8 mouse cellular contexts compared by ENCODE assay signal in the genomic region with DNA sequence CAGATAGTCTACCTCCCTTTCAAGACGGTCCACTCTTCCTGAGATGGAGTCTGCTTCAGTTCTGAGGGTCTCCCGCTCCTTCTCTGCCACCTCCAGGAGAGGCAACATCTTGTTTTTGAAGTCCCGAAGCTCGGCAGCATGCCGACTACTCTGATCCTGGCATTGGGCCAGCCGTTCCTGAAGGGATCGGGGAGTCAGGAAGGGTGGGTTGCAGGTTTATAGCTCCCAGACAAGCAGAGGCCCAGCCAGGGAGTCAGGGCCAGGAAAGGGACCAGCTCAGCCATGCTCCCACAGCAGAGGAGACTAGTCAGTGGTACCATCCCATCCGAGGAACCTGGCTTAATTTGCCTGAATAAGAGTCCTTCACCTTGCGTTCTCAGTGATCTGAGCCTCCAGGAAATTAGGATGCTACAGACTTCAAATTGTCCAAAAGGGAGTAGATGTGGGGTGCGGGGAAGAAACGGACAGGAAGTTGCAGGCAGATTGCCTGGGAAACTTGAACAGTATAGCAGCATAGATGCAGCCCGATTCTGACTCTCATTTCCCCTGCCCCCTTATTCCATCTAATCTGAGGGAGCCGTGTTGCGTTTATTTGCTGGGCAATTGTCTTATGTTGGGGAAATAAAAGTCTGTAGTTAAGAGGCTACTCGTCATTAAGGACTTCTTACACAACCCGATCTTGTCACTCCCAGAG. TPM values are rescaled to one million over a fixed set of nuclear protein-coding genes. Genes with fewer than 3 reads are reported as not detected.
DNase-seq lines count a peak whose midpoint lies in the region; ATAC-seq lines count a peak whose summit lies in the region.

No protein-coding gene starts in this region.

- peak overlapping the region; percentile 50 for H3K4me3 ChIP-seq in embryonic facial prominence, embryonic 10.5 days
- peak overlapping the region; percentile 24 for H3K4me3 ChIP-seq in heart, embryonic 11.5 days (ENCODE audit: low read depth, low read length)
- peak overlapping the region; percentile 48 for H3K4me3 ChIP-seq in kidney, embryonic 16.5 days (ENCODE audit: low read length)

- peak overlapping the region; percentile 68 for H3K4me2 ChIP-seq in heart, embryonic 11.5 days
- H3K4me2 ChIP-seq in kidney, embryonic 16.5 days (replicated peaks; ENCODE audit: low read depth, low read length), result peak overlapping the region; percentile 55

- H3K27ac ChIP-seq in embryonic facial prominence, embryonic 10.5 days (replicated peaks), result peak overlapping the region; percentile 88
- peak overlapping the region; percentile 97 for H3K27ac ChIP-seq in heart, embryonic 11.5 days (ENCODE audit: low read depth, low read length)
- H3K27ac ChIP-seq in kidney, embryonic 16.5 days (ENCODE audit: low read length), result peak overlapping the region; percentile 85

- 63% methylated on average over 16 of the region's 16 CpGs for WGBS in embryonic facial prominence, embryonic 10.5 days
- 38% methylated on average over 16 of the region's 16 CpGs for WGBS in heart, embryonic 11.5 days (ENCODE audit: insufficient replicate concordance)
- 18% methylated on average over 16 of the region's 16 CpGs for WGBS in kidney, embryonic 16.5 days

- no peaks in the 10 kb centered on the region for H3K9me3 ChIP-seq in embryonic facial prominence, embryonic 10.5 days
- no peaks in the 10 kb centered on the region for H3K9me3 ChIP-seq in heart, embryonic 11.5 days (replicated peaks; ENCODE audit: control insufficient read depth, low read length)
- H3K9me3 ChIP-seq in kidney, embryonic 16.5 days (ENCODE audit: low read length), result no peaks in the 10 kb centered on the region

- peaks cover 17% of the 10 kb centered on the region for H3K36me3 ChIP-seq in embryonic facial prominence, embryonic 10.5 days (replicated peaks)
- H3K36me3 ChIP-seq in heart, embryonic 11.5 days (ENCODE audit: control insufficient read depth, insufficient read depth, low read length), result peaks cover under 1% of the 10 kb centered on the region; the same call in 1 of the 2 replicates
- H3K36me3 ChIP-seq in kidney, embryonic 16.5 days (ENCODE audit: insufficient read depth, low read length), result peaks cover 3% of the 10 kb centered on the region; the same call in 1 of the 2 replicates

- no peaks in the 10 kb centered on the region for H3K27me3 ChIP-seq in embryonic facial prominence, embryonic 10.5 days (replicated peaks; ENCODE audit: low read depth, poor library complexity, severe bottlenecking)
- no peaks in the 10 kb centered on the region for H3K27me3 ChIP-seq in heart, embryonic 11.5 days (ENCODE audit: control insufficient read depth, insufficient read depth, low read length)
- no peaks in the 10 kb centered on the region for H3K27me3 ChIP-seq in kidney, embryonic 16.5 days (ENCODE audit: insufficient read depth, low read length)

- 0 out of 2 replicates have a peak, but pooled peaks have one; percentile 25 for ATAC-seq in heart, embryonic 11.5 days (replicated peaks; ENCODE audit: insufficient number of reproducible peaks, low FRiP score, low TSS enrichment)
- no peak for ATAC-seq in kidney, embryonic 16.5 days (ENCODE audit: low FRiP score, low TSS enrichment)
- no peak for ATAC-seq in megakaryocyte progenitor cell, adult 5-6 weeks (replicated peaks; ENCODE audit: poor library complexity)

- H3K4me1 ChIP-seq in embryonic facial prominence, embryonic 10.5 days, result peaks cover 77% of the 10 kb centered on the region
- H3K4me1 ChIP-seq in heart, embryonic 11.5 days (ENCODE audit: control insufficient read depth, insufficient read depth, low read length), result peaks cover 41% of the 10 kb centered on the region
- H3K4me1 ChIP-seq in kidney, embryonic 16.5 days (ENCODE audit: insufficient read depth, low read length), result peaks cover 46% of the 10 kb centered on the region

- DNase-seq in right cerebral cortex, postnatal 14 days, result peak; percentile 51
- DNase-seq in right cerebral cortex, postnatal 36 days (ENCODE audit: low spot score in 2 of 2), result no peak
- peak; percentile 37 for DNase-seq in embryonic facial prominence, embryonic 10.5 days (ENCODE audit: low spot score)
- DNase-seq in lung, postnatal 4 days, result peak; percentile 70 to 74
- no peak for DNase-seq in left cerebral cortex, adult 9 months (ENCODE audit: low spot score in 2 of 2)

- H3K9ac ChIP-seq in heart, embryonic 11.5 days (ENCODE audit: low read depth, low read length), result peak overlapping the region; percentile 12
- H3K9ac ChIP-seq in kidney, embryonic 16.5 days (replicated peaks; ENCODE audit: low read length), result peak overlapping the region; percentile 66

RNA-seq across cellular contexts. Expression of a gene that starts 0.6 kb away (rescaled TPM):
- polyA plus RNA-seq in embryonic facial prominence, embryonic 10.5 days (2016; fragmentation: Nextera tagmentation; extraction: Ambion mirVana), result 12.5 and 12.9 TPM in 2 replicates
- polyA plus RNA-seq in heart, embryonic 11.5 days (2014; fragmentation: Nextera tagmentation; extraction: Ambion mirVana), result 21.8 and 22.4 TPM in 2 replicates
- polyA plus RNA-seq in kidney, embryonic 16.5 days (2015; fragmentation: Nextera tagmentation; extraction: Ambion mirVana), result 62.0 and 63.8 TPM in 2 replicates
- 0.37 and 0.49 TPM in 2 replicates for total RNA-seq in megakaryocyte progenitor cell, adult 5-6 weeks (2015)
- total RNA-seq in megakaryocyte progenitor cell, adult 5-6 weeks (2017), result 0.25 and 0.57 TPM in 2 replicates

RNA-seq across cellular contexts. Expression of a gene that starts 2.0 kb away (rescaled TPM):
- not detected in 2 replicates for polyA plus RNA-seq in embryonic facial prominence, embryonic 10.5 days (2016; fragmentation: Nextera tagmentation; extraction: Ambion mirVana)
- polyA plus RNA-seq in heart, embryonic 11.5 days (2014; fragmentation: Nextera tagmentation; extraction: Ambion mirVana), result not detected in 2 replicates
- not detected in 2 replicates for polyA plus RNA-seq in kidney, embryonic 16.5 days (2015; fragmentation: Nextera tagmentation; extraction: Ambion mirVana)
- not detected in 2 replicates for total RNA-seq in megakaryocyte progenitor cell, adult 5-6 weeks (2015)
- not detected in 2 replicates for total RNA-seq in megakaryocyte progenitor cell, adult 5-6 weeks (2017)

RNA-seq across cellular contexts. Expression of a gene that starts 54.2 kb away (rescaled TPM):
- 9.9 TPM in 2 replicates for polyA plus RNA-seq in embryonic facial prominence, embryonic 10.5 days (2016; fragmentation: Nextera tagmentation; extraction: Ambion mirVana)
- 12.2 and 12.7 TPM in 2 replicates for polyA plus RNA-seq in heart, embryonic 11.5 days (2014; fragmentation: Nextera tagmentation; extraction: Ambion mirVana)
- polyA plus RNA-seq in kidney, embryonic 16.5 days (2015; fragmentation: Nextera tagmentation; extraction: Ambion mirVana), result 10.3 and 11.3 TPM in 2 replicates
- 141 and 146 TPM in 2 replicates for total RNA-seq in megakaryocyte progenitor cell, adult 5-6 weeks (2015)
- total RNA-seq in megakaryocyte progenitor cell, adult 5-6 weeks (2017), result 68.5 and 76.9 TPM in 2 replicates

Comparison
In these comparisons a context has a peak if more than half of its experiments do, and no peak if none do; other contexts are left out.
1. DNase-seq: peak in right cerebral cortex, postnatal 14 days (single experiment), embryonic facial prominence, embryonic 10.5 days (single experiment) and lung, postnatal 4 days (2 of 2); none in right cerebral cortex, postnatal 36 days (0 of 2) and left cerebral cortex, adult 9 months (0 of 2).
2. Peak in every context shown above with its lines, with median percentiles within 50 percentile points of each other: H3K27ac ChIP-seq and H3K4me3 ChIP-seq.